Mouse (Mus musculus) ovary, adult 10 weeks (tissue): Measurements from ENCODE around the gene Ethe1. TPM values are rescaled to one million over a fixed set of nuclear protein-coding genes. Genes with fewer than 3 reads are reported as not detected.

ENCODE experiments used
- polyA plus RNA-seq: library from polyadenylated mRNA; stranded (reverse); fragments of 350-450 nt; fragmentation: Illumina TruSeq; extraction: RNeasy Lipid Tissue Mini Kit (QIAGEN cat#74804); gene quantifications from one replicate; pipeline ENCODE4 v1.2.3, GENCODE M21; 2014

Gene Ethe1
- polyA plus RNA-seq, result 0.31 TPM

GRCm38 (mm10) chr7:24587330-24588105 is at the start of gene Ethe1, which contains the start of gene Zfp575:
Gene Ethe1, plus strand, starts transcription at chr7:24587543.
Gene Zfp575, minus strand, starts transcription at chr7:24587641.

GRCm38 (mm10) chr7:24546068-24546614 is 41.2 kb upstream of the Ethe1 start, which contains the start of the genes Pinlyp and Xrcc1:
Gene Pinlyp, minus strand, starts transcription at chr7:24546118.
Gene Xrcc1, plus strand, starts transcription at chr7:24546289.

GRCm38 (mm10) chr7:24610144-24610878 is 23.0 kb downstream of the Ethe1 start, which contains the start of gene Phldb3:
Gene Phldb3, plus strand, starts transcription at chr7:24610763.

GRCm38 (mm10) chr7:24636264-24636663 is 48.9 kb downstream of the Ethe1 start, which contains the start of gene Lypd3:
Gene Lypd3, plus strand, starts transcription at chr7:24636550.

Other genes with a start within 250 kb of the Ethe1 start
- gene Lypd5, start 238.3 kb upstream of the Ethe1 start, polyA plus RNA-seq, result not detected
- gene Kcnn4, start 217.3 kb upstream of the Ethe1 start, polyA plus RNA-seq, result not detected
- not detected for gene Smg9, start 187.9 kb upstream of the Ethe1 start, polyA plus RNA-seq
- not detected for gene Irgc1, start 135.2 kb upstream of the Ethe1 start, polyA plus RNA-seq
- 1.0 TPM for gene Plaur, start 125.1 kb upstream of the Ethe1 start, polyA plus RNA-seq
- 0.34 TPM for gene Cadm4, start 105.5 kb upstream of the Ethe1 start, polyA plus RNA-seq
- 0.80 TPM for gene Zfp428, start 80.5 kb upstream of the Ethe1 start, polyA plus RNA-seq
- not detected for gene AC161166.1, start 75.1 kb upstream of the Ethe1 start, polyA plus RNA-seq
- 7.8 TPM for gene Irgq, start 56.9 kb upstream of the Ethe1 start, polyA plus RNA-seq
- not detected for gene Pinlyp, start 41.4 kb upstream of the Ethe1 start, polyA plus RNA-seq
- 0.88 TPM for gene Xrcc1, start 41.3 kb upstream of the Ethe1 start, polyA plus RNA-seq
- not detected for gene Zfp575, start 98 bp downstream of the Ethe1 start, polyA plus RNA-seq
- not detected for gene Phldb3, start 23.2 kb downstream of the Ethe1 start, polyA plus RNA-seq
- gene Lypd3, start 49.0 kb downstream of the Ethe1 start, polyA plus RNA-seq, result not detected
- gene Tex101, start 89.1 kb downstream of the Ethe1 start, polyA plus RNA-seq, result not detected
- gene BC049730, start 121.7 kb downstream of the Ethe1 start, polyA plus RNA-seq, result not detected
- gene Gm4763, start 139.4 kb downstream of the Ethe1 start, polyA plus RNA-seq, result not detected
- 0.17 TPM for gene Cd177, start 172.8 kb downstream of the Ethe1 start, polyA plus RNA-seq
- 0.83 TPM for gene Ceacam10, start 189.7 kb downstream of the Ethe1 start, polyA plus RNA-seq